Mouse (Mus musculus): ENCODE results near the gene Fhdc1. TPM values are rescaled to one million over a fixed set of nuclear protein-coding genes. Genes with fewer than 3 reads are reported as not detected.

The Fhdc1 gene
- polyA plus RNA-seq, 1 experiment from 2014 or later: 1.2 TPM

- Histone ChIP-seq H3K4me1 (replicated peaks) (peaks cover 12% of the 10 kb centered on the region), H3K4me3 (no peak overlapping the region), H3K9ac (no peak overlapping the region), H3K9me3 (replicated peaks) (no peaks in the 10 kb centered on the region), H3K36me3 (no peaks in the 10 kb centered on the region), H3K4me2 (no peak overlapping the region), H3K27ac (no peak overlapping the region), H3K27me3 (peaks cover 44% of the 10 kb centered on the region)
- WGBS: 62% methylated on average over 3 of the region's 3 CpGs
- no peak for ATAC-seq (replicated peaks; ENCODE audit: insufficient number of reproducible peaks, insufficient read depth, low FRiP score, low read depth)
Observed at GRCm38 (mm10) chr3:84450651-84451050, 29.6 kb downstream of the Fhdc1 start.

DNA sequence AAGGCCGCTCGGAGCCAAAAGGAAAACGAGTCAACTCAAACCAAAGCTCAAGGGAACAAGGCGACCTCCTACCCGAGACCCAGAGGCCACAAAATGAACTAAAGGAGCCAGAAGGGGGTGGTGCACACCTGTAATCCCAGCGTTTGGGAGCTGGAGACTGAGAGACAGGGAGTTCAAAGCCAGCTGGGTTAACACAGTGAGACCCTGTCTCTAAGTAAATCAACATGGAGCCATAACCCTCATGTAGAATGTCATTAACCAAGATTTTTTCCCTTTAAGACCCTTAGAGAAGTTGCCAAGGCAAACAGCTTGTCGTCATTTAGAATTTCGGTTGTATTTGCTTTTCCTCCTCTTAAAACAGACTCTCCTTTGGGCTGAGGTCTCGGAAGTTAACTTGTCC is 31.2 kb downstream of the Fhdc1 start:
- H3K4me2 ChIP-seq: no peak overlapping the region
- no peak overlapping the region for H3K4me3 ChIP-seq
- WGBS: 77% methylated on average over 9 of the region's 9 CpGs
- H3K27me3 ChIP-seq: peaks cover 56% of the 10 kb centered on the region
- ATAC-seq (replicated peaks; ENCODE audit: insufficient number of reproducible peaks, insufficient read depth, low FRiP score, low read depth): no peak
- H3K4me1 ChIP-seq (replicated peaks): peaks cover 12% of the 10 kb centered on the region; the same call in 1 of the 2 replicates
- H3K36me3 ChIP-seq: no peaks in the 10 kb centered on the region
- H3K9ac ChIP-seq: no peak overlapping the region
- H3K9me3 ChIP-seq (replicated peaks): no peaks in the 10 kb centered on the region
- no peak overlapping the region for H3K27ac ChIP-seq

DNA sequence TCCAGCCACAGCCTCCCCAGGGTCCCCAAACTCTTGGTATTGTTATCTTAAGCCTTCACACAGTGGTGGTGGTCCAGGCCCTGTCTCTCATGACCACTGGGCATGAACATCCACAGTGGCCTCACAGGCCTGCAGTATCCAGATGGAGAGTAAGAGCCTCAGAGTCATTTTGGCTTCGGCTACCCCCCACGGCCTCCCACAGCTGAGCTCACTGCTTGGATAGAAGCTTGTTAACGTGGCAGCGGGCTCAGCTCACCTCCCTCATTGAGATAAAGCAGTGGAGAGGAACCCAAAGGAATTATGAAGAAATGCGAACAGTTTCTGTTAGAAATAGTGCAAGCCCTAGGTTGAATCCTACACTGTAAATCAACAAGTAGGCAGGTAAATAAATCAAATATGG is 32.4 kb downstream of the Fhdc1 start:
- H3K36me3 ChIP-seq: no peaks in the 10 kb centered on the region
- no peak overlapping the region for H3K27ac ChIP-seq
- H3K27me3 ChIP-seq: peaks cover 54% of the 10 kb centered on the region
- ATAC-seq (replicated peaks; ENCODE audit: insufficient number of reproducible peaks, insufficient read depth, low FRiP score, low read depth): no peak
- 0 out of 2 replicates have a peak overlapping the region, but pooled peaks have one; percentile 21 for H3K9ac ChIP-seq
- no peak overlapping the region for H3K4me2 ChIP-seq
- no peaks in the 10 kb centered on the region for H3K9me3 ChIP-seq (replicated peaks)
- peaks cover 13% of the 10 kb centered on the region; the same call in 1 of the 2 replicates for H3K4me1 ChIP-seq (replicated peaks)
- H3K4me3 ChIP-seq: no peak overlapping the region
- WGBS: 72% methylated on average over 5 of the region's 5 CpGs

DNA sequence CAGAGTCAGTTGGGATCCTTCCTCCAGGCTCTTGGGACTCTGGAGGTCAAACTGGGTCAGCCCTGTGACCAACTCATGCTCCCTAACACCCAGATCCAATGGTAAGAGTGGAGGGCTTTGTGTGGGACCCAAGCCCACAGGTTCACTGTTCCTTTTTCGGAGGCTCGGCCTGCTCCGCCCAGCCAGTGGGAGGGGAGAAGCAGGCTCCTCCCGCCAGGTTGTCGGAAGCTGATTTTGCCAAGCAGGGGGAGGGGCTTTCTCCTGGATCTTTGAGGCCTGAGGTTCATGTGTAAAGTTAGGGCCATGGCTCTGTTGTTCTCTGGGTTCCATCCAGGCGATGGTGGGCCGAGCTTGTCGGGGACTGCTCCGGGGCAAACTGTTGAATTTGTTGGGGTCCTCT is 34.4 kb downstream of the Fhdc1 start:
- peaks cover 17% of the 10 kb centered on the region; the same call in 1 of the 2 replicates for H3K4me1 ChIP-seq (replicated peaks)
- WGBS: 44% methylated on average over 9 of the region's 9 CpGs
- H3K36me3 ChIP-seq: no peaks in the 10 kb centered on the region
- H3K4me3 ChIP-seq: no peak overlapping the region
- ATAC-seq (replicated peaks; ENCODE audit: insufficient number of reproducible peaks, insufficient read depth, low FRiP score, low read depth): no peak
- no peak overlapping the region for H3K9ac ChIP-seq
- no peak overlapping the region for H3K4me2 ChIP-seq
- H3K27me3 ChIP-seq: peaks cover 62% of the 10 kb centered on the region
- H3K27ac ChIP-seq: no peak overlapping the region
- H3K9me3 ChIP-seq (replicated peaks): no peaks in the 10 kb centered on the region

GRCm38 (mm10) chr3:84442890-84443289 is 37.3 kb downstream of the Fhdc1 start:
- H3K9ac ChIP-seq: no peak overlapping the region
- H3K4me3 ChIP-seq: no peak overlapping the region
- no peaks in the 10 kb centered on the region for H3K36me3 ChIP-seq
- H3K4me1 ChIP-seq (replicated peaks): peaks cover 30% of the 10 kb centered on the region
- WGBS: 45% methylated on average over 4 of the region's 4 CpGs
- H3K27ac ChIP-seq: no peak overlapping the region
- no peak for ATAC-seq (replicated peaks; ENCODE audit: insufficient number of reproducible peaks, insufficient read depth, low FRiP score, low read depth)
- H3K9me3 ChIP-seq (replicated peaks): no peaks in the 10 kb centered on the region
- peaks cover 45% of the 10 kb centered on the region for H3K27me3 ChIP-seq
- peak overlapping the region; percentile 8; the same call in 1 of the 2 replicates for H3K4me2 ChIP-seq

DNA sequence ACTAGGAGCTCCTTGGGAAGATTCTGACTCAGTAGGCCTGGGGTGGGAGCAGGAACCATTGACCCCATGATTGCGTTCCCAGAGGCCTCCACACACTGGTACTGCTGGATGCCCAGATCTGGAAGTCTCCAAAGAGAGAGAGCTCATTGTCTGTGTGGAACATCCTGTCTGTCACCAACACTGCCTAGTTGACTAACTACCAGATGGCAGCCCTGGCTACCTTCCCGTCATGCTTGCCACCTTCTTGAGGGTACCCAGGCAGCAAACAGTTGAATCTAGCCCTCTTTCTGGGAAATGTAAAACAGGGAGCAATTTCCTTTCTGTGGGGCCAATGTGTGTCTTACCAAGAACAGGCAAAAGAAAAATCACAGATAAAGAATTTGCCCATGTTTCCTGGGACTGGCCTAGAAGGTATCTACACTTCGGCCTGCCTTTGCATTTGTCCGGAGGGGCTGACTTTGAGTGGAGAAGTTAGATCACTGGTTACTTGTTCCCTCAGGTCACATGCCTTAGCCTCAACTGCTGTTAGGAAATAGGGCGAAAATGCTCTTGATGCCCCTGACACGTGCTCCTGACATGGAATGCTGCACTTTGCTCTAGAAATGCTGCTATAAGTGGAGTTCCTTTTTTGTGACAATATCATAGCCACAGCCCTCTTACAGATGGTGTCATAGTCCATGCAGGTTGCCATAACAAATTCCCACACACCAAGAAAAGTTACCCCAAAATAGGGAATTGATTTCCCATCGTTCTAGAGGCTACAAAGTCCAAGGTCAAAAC is 40.6 kb downstream of the Fhdc1 start:
- no peak overlapping the region; the same call in 1 of the 2 replicates for H3K27ac ChIP-seq
- H3K9ac ChIP-seq: no peak overlapping the region
- ATAC-seq (replicated peaks; ENCODE audit: insufficient number of reproducible peaks, insufficient read depth, low FRiP score, low read depth): no peak
- H3K27me3 ChIP-seq: peaks cover 21% of the 10 kb centered on the region
- 90% methylated on average over 7 of the region's 7 CpGs for WGBS
- no peaks in the 10 kb centered on the region for H3K9me3 ChIP-seq (replicated peaks)
- H3K4me3 ChIP-seq: no peak overlapping the region
- H3K36me3 ChIP-seq: no peaks in the 10 kb centered on the region
- peaks cover 31% of the 10 kb centered on the region for H3K4me1 ChIP-seq (replicated peaks)
- no peak overlapping the region for H3K4me2 ChIP-seq

GRCm38 (mm10) chr3:84438840-84439239 is 41.4 kb downstream of the Fhdc1 start:
- 55% methylated on average over 7 of the region's 7 CpGs for WGBS
- H3K9me3 ChIP-seq (replicated peaks): no peaks in the 10 kb centered on the region
- ATAC-seq (replicated peaks; ENCODE audit: insufficient number of reproducible peaks, insufficient read depth, low FRiP score, low read depth): 0 out of 2 replicates have a peak, but pooled peaks have one; percentile 18
- H3K9ac ChIP-seq: no peak overlapping the region
- H3K4me2 ChIP-seq: no peak overlapping the region
- H3K27ac ChIP-seq: peak overlapping the region; percentile 46; the same call in 1 of the 2 replicates
- H3K27me3 ChIP-seq: peaks cover 18% of the 10 kb centered on the region; the same call in 1 of the 2 replicates
- peaks cover 31% of the 10 kb centered on the region for H3K4me1 ChIP-seq (replicated peaks)
- H3K36me3 ChIP-seq: no peaks in the 10 kb centered on the region
- no peak overlapping the region for H3K4me3 ChIP-seq

- Histone ChIP-seq H3K27me3 (peaks cover 11% of the 10 kb centered on the region; the same call in 1 of the 2 replicates), H3K9ac (no peak overlapping the region), H3K4me2 (no peak overlapping the region), H3K9me3 (replicated peaks) (no peaks in the 10 kb centered on the region), H3K27ac (no peak overlapping the region), H3K4me3 (no peak overlapping the region), H3K4me1 (replicated peaks) (peaks cover 31% of the 10 kb centered on the region), H3K36me3 (no peaks in the 10 kb centered on the region)
- 55% methylated on average over 11 of the region's 11 CpGs for WGBS
- ATAC-seq (replicated peaks; ENCODE audit: insufficient number of reproducible peaks, insufficient read depth, low FRiP score, low read depth): no peak; the same call in 1 of the 2 replicates
Observed at GRCm38 (mm10) chr3:84438118-84438517, 42.1 kb downstream of the Fhdc1 start.

- no peak overlapping the region for H3K4me2 ChIP-seq
- 95% methylated on average over 7 of the region's 7 CpGs for WGBS
- no peak overlapping the region for H3K27ac ChIP-seq
- ATAC-seq (replicated peaks; ENCODE audit: insufficient number of reproducible peaks, insufficient read depth, low FRiP score, low read depth): no peak
- H3K4me1 ChIP-seq (replicated peaks): peaks cover 25% of the 10 kb centered on the region
- H3K9ac ChIP-seq: no peak overlapping the region
- no peaks in the 10 kb centered on the region for H3K9me3 ChIP-seq (replicated peaks)
- peaks cover 10% of the 10 kb centered on the region; the same call in 1 of the 2 replicates for H3K27me3 ChIP-seq
- H3K36me3 ChIP-seq: no peaks in the 10 kb centered on the region
- H3K4me3 ChIP-seq: no peak overlapping the region
Observed at GRCm38 (mm10) chr3:84436947-84437346, 43.3 kb downstream of the Fhdc1 start.

DNA sequence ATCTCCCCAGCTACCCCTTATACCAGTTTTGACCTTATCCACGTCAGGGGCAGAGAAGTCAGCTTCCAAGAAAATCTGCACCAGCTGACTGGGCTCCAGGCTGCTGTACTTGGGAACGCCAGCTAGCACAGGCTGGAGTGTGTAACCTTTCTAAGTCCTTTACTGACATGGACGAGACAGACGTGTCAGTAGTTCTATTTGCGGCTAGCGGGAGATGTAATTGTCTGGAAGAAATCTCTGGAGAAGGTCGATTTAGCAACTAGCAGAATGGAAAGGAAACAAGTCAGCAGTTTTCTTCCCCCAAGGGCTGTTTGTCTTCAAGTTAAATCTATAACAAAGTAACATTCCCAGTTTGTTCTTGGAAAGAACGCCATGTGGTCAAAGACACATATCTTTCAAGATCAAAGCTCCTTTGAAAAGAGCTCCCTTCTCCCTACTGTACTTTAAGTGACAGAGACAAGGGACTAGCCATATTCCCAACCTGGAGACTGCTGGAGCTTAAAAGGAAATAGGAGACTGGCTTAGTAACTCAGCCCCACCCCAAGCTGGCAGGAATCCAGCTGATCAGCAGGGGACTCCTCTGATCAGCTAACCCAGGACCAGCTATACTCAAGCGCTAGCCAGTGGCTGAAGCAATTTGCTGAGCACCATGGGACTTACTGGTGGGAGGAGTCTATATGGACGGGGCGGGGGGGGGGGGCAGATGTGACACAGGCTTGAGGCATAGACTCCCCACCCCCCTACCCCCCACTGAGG is 44.8 kb downstream of the Fhdc1 start:
- no peak overlapping the region for H3K9ac ChIP-seq
- H3K27me3 ChIP-seq: peaks cover 3% of the 10 kb centered on the region; the same call in 1 of the 2 replicates
- no peak overlapping the region for H3K4me3 ChIP-seq
- H3K36me3 ChIP-seq: no peaks in the 10 kb centered on the region
- H3K4me2 ChIP-seq: peak overlapping the region; percentile 21; the same call in 1 of the 2 replicates
- no peak for ATAC-seq (replicated peaks; ENCODE audit: insufficient number of reproducible peaks, insufficient read depth, low FRiP score, low read depth)
- 21% methylated on average over 11 of the region's 11 CpGs for WGBS
- peaks cover 25% of the 10 kb centered on the region for H3K4me1 ChIP-seq (replicated peaks)
- no peaks in the 10 kb centered on the region for H3K9me3 ChIP-seq (replicated peaks)
- peak overlapping the region; percentile 50 for H3K27ac ChIP-seq

- H3K9ac ChIP-seq: no peak overlapping the region
- H3K4me1 ChIP-seq (replicated peaks): peaks cover 16% of the 10 kb centered on the region
- H3K9me3 ChIP-seq (replicated peaks): no peaks in the 10 kb centered on the region
- H3K4me3 ChIP-seq: no peak overlapping the region
- no peak for ATAC-seq (replicated peaks; ENCODE audit: insufficient number of reproducible peaks, insufficient read depth, low FRiP score, low read depth)
- 83% methylated on average over 10 of the region's 10 CpGs for WGBS
- H3K36me3 ChIP-seq: no peaks in the 10 kb centered on the region
- no peak overlapping the region for H3K4me2 ChIP-seq
- H3K27me3 ChIP-seq: peaks cover 6% of the 10 kb centered on the region; the same call in 1 of the 2 replicates
- H3K27ac ChIP-seq: no peak overlapping the region
Observed at GRCm38 (mm10) chr3:84432797-84433445, 47.3 kb downstream of the Fhdc1 start.

Data from heart, embryonic 15.5 days (tissue).